Mouse (Mus musculus): ENCODE measurements at regions not wholly inside any gene's neighbourhood (a gene's known extent, or its start where the extent isn't known, plus 50 kb on each side); places are given as distances from the start of the nearest gene placed in this dataset.

DNA sequence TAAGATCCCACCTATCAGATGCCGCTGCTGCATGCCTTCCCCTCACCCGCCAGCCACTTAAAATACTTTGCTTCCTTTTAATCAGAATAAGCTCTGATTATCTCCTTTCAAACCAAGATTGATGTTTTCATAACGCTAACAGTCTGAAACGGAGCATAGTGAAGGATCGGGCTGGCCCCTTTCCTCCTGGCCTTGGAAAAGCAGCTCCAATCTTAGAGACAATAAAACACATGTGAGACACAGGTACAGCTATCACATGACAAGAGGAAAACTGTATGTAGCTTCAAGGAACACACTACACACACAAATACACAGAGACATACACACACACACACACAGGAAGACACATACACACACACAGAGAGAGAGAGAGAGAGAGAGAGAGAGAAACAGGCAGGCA lies 165.3 kb upstream of the Rnf32 start:
- Histone ChIP-seq H3K4me1 (no peaks in the 10 kb centered on the region), H3K4me2 (no peak overlapping the region), H3K9me3 (replicated peaks) (no peaks in the 10 kb centered on the region), H3K27ac (replicated peaks) (no peak overlapping the region), H3K9ac (replicated peaks) (no peak overlapping the region), H3K27me3 (replicated peaks) (no peaks in the 10 kb centered on the region), H3K36me3 (no peaks in the 10 kb centered on the region), H3K4me3 (replicated peaks) (no peak overlapping the region)
- ATAC-seq (ENCODE audit: low FRiP score): no peak
- WGBS: 69% methylated on average over 5 of the region's 5 CpGs

DNA sequence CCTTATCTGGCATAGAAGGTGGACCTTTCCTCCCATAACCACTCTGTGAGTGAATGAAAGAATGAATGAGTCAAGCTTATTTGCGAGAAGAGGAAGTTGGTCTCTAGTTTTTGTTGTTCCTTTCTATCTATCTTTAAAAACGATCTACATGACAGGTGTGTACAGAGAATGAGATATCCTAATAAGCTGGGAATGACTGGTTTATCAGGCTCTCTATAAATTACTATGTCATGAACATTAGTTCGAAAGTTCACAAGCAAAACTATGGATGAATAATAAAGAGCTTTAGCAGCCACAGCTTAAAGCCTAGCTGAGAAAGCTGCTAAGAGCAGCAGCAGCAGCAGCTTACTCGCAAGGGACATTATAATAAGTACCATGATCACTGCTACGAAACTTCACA lies 165.8 kb upstream of the Rnf32 start:
- Histone ChIP-seq H3K27me3 (replicated peaks) (no peaks in the 10 kb centered on the region), H3K27ac (replicated peaks) (no peak overlapping the region), H3K36me3 (no peaks in the 10 kb centered on the region), H3K4me2 (no peak overlapping the region), H3K4me3 (replicated peaks) (no peak overlapping the region), H3K9me3 (replicated peaks) (no peaks in the 10 kb centered on the region), H3K9ac (replicated peaks) (no peak overlapping the region), H3K4me1 (no peaks in the 10 kb centered on the region)
- no peak for ATAC-seq (ENCODE audit: low FRiP score)
- 86% methylated on average over 5 of the region's 5 CpGs for WGBS

DNA sequence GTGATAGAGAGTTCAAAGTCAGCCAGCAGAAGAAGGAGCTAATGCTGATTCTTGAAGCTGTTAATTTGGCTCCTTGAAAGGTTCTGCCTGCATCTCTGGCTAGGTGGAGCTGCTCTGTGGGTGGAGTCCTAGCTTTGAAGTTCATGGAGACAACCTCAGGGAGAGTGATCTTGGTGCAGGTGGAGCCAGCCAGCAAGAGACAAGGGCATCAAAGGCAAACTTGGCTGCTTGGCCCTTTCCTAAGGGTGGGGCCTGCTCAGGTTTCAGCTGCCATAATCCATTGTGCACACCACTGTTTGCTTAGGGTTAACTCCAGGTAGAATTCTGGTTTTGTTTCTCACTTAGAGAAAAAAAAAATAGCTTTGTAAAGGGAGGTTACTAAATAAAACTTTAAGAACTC lies 170.7 kb upstream of the Rnf32 start:
- H3K4me3 ChIP-seq (replicated peaks): no peak overlapping the region
- H3K36me3 ChIP-seq: no peaks in the 10 kb centered on the region
- no peaks in the 10 kb centered on the region for H3K9me3 ChIP-seq (replicated peaks)
- H3K4me1 ChIP-seq: no peaks in the 10 kb centered on the region
- H3K27me3 ChIP-seq (replicated peaks): no peaks in the 10 kb centered on the region
- H3K27ac ChIP-seq (replicated peaks): no peak overlapping the region
- ATAC-seq (ENCODE audit: low FRiP score): no peak
- H3K9ac ChIP-seq (replicated peaks): no peak overlapping the region
- no peak overlapping the region for H3K4me2 ChIP-seq

DNA sequence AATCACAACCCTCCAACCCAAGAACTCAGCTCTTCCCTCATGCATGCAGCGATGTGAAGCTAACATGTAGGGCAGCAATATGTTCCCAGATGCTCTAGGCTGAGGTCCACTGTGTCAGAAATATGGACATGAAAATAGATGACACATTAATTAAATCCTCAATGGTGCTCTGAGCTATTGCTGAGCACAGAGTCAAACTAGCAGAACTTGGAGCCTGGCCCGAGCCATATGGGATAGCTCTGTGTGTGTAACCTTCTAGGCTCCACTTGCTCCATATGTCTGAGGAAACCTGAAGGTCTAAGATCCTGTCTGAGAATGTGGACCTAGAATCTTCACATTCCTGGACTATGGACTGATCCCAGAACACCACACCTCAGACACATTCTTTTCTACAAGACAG lies 203.0 kb upstream of the Rnf32 start:
- no peak for ATAC-seq (ENCODE audit: low FRiP score)
- Histone ChIP-seq H3K4me3 (replicated peaks) (no peak overlapping the region), H3K9me3 (replicated peaks) (no peaks in the 10 kb centered on the region), H3K4me1 (no peaks in the 10 kb centered on the region), H3K27me3 (replicated peaks) (no peaks in the 10 kb centered on the region), H3K27ac (replicated peaks) (no peak overlapping the region), H3K9ac (replicated peaks) (no peak overlapping the region), H3K36me3 (no peaks in the 10 kb centered on the region), H3K4me2 (no peak overlapping the region)
- WGBS: 91% methylated on average over 2 of the region's 2 CpGs

DNA sequence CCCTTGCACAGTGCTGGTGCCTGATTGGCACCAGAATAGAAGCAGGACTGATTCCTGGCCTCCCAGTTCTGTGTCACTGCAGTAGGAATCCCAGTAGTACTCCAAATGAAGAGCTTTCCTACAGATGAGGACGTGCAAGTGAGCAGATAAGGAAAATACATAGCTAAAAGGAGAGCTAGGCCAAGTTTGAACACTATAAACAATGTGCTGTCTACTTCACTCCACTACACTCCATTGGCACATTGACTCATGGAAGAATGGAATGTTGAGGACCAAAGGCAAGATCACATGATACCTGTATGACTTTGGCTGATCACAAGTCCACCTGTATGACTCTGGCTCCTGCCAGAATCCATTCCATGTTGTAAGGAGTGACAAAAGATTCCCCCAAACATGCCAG lies 215.9 kb upstream of the Rnf32 start:
- Histone ChIP-seq H3K4me2 (no peak overlapping the region), H3K9me3 (replicated peaks) (no peaks in the 10 kb centered on the region), H3K27ac (replicated peaks) (no peak overlapping the region), H3K4me3 (replicated peaks) (no peak overlapping the region), H3K27me3 (replicated peaks) (no peaks in the 10 kb centered on the region), H3K36me3 (no peaks in the 10 kb centered on the region), H3K4me1 (no peaks in the 10 kb centered on the region), H3K9ac (replicated peaks) (no peak overlapping the region)
- 70% methylated on average over 1 of the region's 1 CpGs for WGBS
- no peak for ATAC-seq (ENCODE audit: low FRiP score)

DNA sequence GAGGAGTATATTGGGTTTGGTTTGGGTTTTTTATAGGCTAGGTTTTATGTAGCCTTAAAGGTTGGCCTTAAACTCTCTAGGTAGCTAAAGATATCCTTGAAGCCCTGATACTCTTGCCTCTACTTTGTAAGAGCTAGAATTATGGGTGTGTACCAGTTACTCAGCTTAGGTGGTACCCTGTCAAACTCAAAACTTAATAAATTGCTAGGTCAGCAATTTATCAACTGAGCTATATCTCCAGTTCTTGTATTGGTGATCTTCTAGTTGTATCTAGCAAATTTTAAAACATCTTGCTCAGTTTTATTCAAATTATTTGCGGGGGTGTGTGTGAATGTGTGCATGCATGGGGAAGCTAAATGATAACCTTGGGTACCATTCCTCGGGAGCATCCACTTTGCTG lies 225.4 kb upstream of the Rnf32 start:
- Histone ChIP-seq H3K4me1 (no peaks in the 10 kb centered on the region), H3K36me3 (no peaks in the 10 kb centered on the region), H3K4me3 (replicated peaks) (no peak overlapping the region), H3K4me2 (no peak overlapping the region), H3K9me3 (replicated peaks) (no peaks in the 10 kb centered on the region), H3K27ac (replicated peaks) (no peak overlapping the region), H3K27me3 (replicated peaks) (no peaks in the 10 kb centered on the region), H3K9ac (replicated peaks) (no peak overlapping the region)
- WGBS: 91% methylated on average over 2 of the region's 2 CpGs
- no peak for ATAC-seq (ENCODE audit: low FRiP score)

DNA sequence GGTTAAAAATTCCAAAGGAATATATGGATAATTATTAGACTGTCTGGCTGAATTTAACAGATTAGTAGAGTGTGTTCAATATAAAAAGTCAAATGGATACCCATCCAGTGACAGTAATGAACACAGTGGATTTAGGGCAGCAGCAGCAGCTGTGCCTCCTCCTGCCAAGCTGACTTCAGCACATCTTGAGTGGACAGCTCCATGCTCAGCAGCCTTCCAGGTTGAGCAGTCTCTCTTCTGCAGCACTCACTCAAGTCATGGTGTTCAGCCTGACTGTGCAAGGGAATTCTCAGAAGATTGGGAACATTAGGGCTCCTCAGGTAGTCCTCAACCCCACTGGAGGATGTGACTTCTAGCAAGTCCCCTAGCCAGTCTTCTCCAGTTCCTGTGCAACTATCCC lies 240.8 kb upstream of the Rnf32 start:
- Histone ChIP-seq H3K4me3 (replicated peaks) (no peak overlapping the region), H3K9ac (replicated peaks) (no peak overlapping the region), H3K36me3 (no peaks in the 10 kb centered on the region), H3K4me2 (no peak overlapping the region), H3K27ac (replicated peaks) (no peak overlapping the region), H3K9me3 (replicated peaks) (no peaks in the 10 kb centered on the region), H3K4me1 (no peaks in the 10 kb centered on the region), H3K27me3 (replicated peaks) (no peaks in the 10 kb centered on the region; the same call in 1 of the 2 replicates)
- no peak for ATAC-seq (ENCODE audit: low FRiP score)

DNA sequence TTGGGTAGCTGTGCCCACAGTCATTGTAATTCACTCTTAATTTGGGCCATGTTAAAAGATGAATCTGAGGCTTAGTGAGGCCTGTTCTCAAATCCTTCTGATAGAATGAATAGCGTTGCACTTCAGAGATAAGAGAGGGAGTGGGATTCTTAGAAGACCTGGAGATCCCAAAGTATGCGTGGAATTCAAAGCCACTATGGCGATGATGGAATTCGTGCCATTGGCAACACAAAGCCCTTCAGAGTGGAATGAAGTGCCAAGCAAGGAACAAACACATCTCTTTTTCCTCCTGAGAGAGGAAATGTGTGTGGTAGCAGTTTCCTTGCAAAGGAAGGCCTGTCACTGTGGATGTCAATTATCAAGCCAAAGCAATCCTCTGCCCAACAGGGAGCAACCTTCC lies 248.3 kb upstream of the Rnf32 start:
- Histone ChIP-seq H3K4me3 (replicated peaks) (no peak overlapping the region), H3K9ac (replicated peaks) (no peak overlapping the region), H3K36me3 (no peaks in the 10 kb centered on the region), H3K4me1 (peaks cover 8% of the 10 kb centered on the region; the same call in 1 of the 2 replicates), H3K27ac (replicated peaks) (no peak overlapping the region), H3K27me3 (replicated peaks) (no peaks in the 10 kb centered on the region), H3K4me2 (no peak overlapping the region), H3K9me3 (replicated peaks) (no peaks in the 10 kb centered on the region)
- ATAC-seq (ENCODE audit: low FRiP score): no peak
- WGBS: 83% methylated on average over 4 of the region's 4 CpGs

DNA sequence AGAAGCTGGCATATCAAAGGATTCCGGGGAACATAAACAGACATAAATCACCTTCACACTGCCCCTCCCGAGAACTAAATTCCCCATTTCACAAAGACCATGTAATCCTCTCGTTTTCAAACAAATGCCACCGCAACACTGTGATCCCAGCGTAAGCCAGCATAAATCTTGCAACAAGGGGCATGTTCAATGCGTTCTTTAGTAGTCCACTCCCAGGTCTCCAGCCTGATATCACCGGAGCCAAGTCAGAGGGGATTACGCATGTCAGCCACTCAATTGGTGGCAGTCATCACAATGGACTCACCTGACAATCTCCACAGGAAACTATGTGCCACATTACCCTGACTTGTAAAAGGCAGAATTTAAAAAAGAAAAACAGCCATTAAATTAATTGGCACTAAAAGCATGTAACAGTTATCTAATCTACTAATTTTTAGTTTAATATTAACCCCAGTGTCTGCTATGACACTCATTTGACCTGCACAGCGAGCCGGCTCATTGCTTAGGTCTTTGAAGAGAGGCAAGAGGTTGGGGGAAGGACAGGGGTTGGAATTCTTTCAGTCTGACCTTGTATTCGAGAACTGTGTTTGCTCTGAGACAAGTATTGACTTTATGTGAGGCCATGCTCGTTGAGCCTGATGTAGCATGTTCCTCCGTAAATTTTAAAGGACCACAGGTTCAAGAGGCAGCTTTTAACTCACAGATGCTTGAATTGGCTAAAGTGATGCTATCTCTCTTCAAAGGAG lies 252.0 kb upstream of the Rnf32 start:
- Histone ChIP-seq H3K4me1 (peaks cover 13% of the 10 kb centered on the region; the same call in 1 of the 2 replicates), H3K9ac (replicated peaks) (no peak overlapping the region), H3K27ac (replicated peaks) (no peak overlapping the region), H3K4me2 (0 out of 2 replicates have a peak overlapping the region, but pooled peaks have one; percentile 17), H3K4me3 (replicated peaks) (no peak overlapping the region), H3K9me3 (replicated peaks) (no peaks in the 10 kb centered on the region), H3K27me3 (replicated peaks) (no peaks in the 10 kb centered on the region), H3K36me3 (no peaks in the 10 kb centered on the region)
- no peak for ATAC-seq (ENCODE audit: low FRiP score)
- 22% methylated on average over 13 of the region's 13 CpGs for WGBS

DNA sequence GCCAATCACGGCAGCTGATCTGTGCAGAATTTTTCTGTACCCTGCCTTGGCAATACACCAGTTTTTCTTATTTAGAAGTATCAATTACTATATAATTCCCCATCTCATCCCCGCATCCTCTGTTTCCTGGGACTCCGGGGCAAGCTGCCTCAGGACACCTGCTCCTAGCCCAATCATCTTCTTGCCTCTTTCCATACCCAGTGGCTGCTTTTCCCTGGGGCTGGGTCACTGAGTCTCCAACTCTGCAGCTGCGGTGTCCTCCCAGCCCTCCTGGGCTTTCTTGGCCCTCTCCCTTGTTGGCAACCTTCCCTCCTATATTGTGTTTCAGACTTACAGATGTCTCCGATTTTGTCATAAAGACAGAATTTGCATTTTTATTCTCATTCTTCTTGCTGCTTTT lies 254.8 kb upstream of the Rnf32 start:
- H3K4me2 ChIP-seq: no peak overlapping the region
- no peaks in the 10 kb centered on the region for H3K36me3 ChIP-seq
- 54% methylated on average over 5 of the region's 5 CpGs for WGBS

DNA sequence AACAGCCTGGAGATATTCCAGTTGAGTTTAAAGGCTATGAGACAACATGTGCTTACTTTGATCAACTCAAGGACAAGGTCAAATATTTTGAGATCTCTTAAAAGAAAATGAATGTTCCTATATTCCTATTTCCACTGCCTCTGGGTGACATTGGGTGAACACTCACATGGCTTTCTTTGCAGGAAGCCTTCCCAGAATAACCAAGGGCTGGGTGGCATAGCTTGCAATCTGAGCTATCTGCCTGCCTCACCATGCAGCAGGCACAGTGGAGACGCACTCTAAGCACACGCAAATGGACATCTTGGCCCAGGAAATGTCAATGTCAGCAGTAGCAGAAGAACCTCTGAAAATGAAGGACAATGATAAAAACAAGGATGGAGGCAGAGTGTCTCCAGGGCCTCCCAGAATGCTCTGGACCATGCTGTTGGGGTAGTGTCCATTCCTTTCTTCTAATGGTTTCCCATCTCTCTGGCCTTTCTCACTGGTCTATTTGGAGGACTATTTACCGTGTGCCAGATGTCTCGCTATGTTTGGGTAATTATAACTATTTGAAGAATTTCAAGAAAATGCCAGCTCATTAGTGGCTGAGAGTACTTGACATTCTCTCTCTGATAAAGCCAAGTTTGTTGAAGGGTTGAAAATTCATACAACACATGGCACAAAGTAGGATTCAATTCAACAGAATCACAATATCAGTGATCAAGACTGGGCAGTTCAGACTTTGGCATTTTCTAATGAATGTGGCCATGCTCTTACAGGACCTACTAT lies 276.3 kb upstream of the Rnf32 start:
- H3K9ac ChIP-seq (replicated peaks): no peak overlapping the region
- H3K9me3 ChIP-seq (replicated peaks): no peaks in the 10 kb centered on the region
- H3K4me2 ChIP-seq: no peak overlapping the region
- H3K27me3 ChIP-seq (replicated peaks): no peaks in the 10 kb centered on the region
- no peak overlapping the region for H3K4me3 ChIP-seq (replicated peaks)
- no peaks in the 10 kb centered on the region for H3K4me1 ChIP-seq
- H3K36me3 ChIP-seq: no peaks in the 10 kb centered on the region
- no peak for ATAC-seq (ENCODE audit: low FRiP score)
- H3K27ac ChIP-seq (replicated peaks): no peak overlapping the region
- WGBS: 97% methylated on average over 4 of the region's 4 CpGs

More for the DNA sequence above, 254.8 kb upstream of the Rnf32 start:
- no peak overlapping the region for H3K9ac ChIP-seq (replicated peaks)
- no peaks in the 10 kb centered on the region for H3K9me3 ChIP-seq (replicated peaks)
- peaks cover 13% of the 10 kb centered on the region; the same call in 1 of the 2 replicates for H3K4me1 ChIP-seq
- ATAC-seq (ENCODE audit: low FRiP score): no peak
- H3K4me3 ChIP-seq (replicated peaks): no peak overlapping the region
- H3K27me3 ChIP-seq (replicated peaks): no peaks in the 10 kb centered on the region
- no peak overlapping the region for H3K27ac ChIP-seq (replicated peaks)

DNA sequence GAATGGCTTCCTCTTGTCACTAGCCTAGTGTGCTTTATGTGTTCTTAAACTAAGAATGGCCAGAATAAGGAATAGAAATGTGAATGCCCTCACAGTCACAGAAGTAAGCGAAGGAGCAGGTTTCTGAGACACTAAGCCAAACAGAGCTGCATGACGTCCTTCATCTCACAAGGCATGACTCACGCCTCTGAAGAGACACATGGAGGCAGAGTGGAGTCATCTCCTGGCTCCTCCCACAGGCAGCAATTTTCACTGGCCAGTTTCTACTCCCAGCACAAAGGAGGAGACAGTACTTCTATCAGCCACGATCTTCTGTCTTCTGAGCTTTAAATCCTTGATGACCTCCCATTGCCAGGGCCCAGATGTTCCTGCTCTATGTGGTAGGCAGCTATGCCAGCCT lies 291.3 kb upstream of the Rnf32 start:
- H3K36me3 ChIP-seq: no peaks in the 10 kb centered on the region
- WGBS: 63% methylated on average over 4 of the region's 4 CpGs

More for the DNA sequence above, 291.3 kb upstream of the Rnf32 start:
- H3K27ac ChIP-seq (replicated peaks): no peak overlapping the region
- H3K4me2 ChIP-seq: no peak overlapping the region
- ATAC-seq (ENCODE audit: low FRiP score): no peak
- H3K9ac ChIP-seq (replicated peaks): no peak overlapping the region
- H3K27me3 ChIP-seq (replicated peaks): no peaks in the 10 kb centered on the region
- no peak overlapping the region for H3K4me3 ChIP-seq (replicated peaks)
- peaks cover 4% of the 10 kb centered on the region; the same call in 1 of the 2 replicates for H3K4me1 ChIP-seq
- no peaks in the 10 kb centered on the region for H3K9me3 ChIP-seq (replicated peaks)

All from neural tube, embryonic 15.5 days (tissue).